Mouse (Mus musculus) left cerebral cortex, adult 8-10 months (tissue): ENCODE measurements around the gene Col8a1. TPM values are rescaled to one million over a fixed set of nuclear protein-coding genes. Genes with fewer than 3 reads are reported as not detected.

Source experiments
- DNase-seq, 2 experiments: peaks; one replicate each; pipeline ENCODE4 v3.0.0; 2022; ENCODE audit warnings: low spot score in 2 of 2
- total RNA-seq, 4 experiments: library from RNA; stranded (reverse); gene quantifications; 2 replicates each; pipeline ENCODE4 v1.2.4; 2022

The Col8a1 gene
- total RNA-seq, 4 experiments from 2014 or later, result 1.7 to 2.6 (median 1.8) TPM

- no peak for DNase-seq
These were observed 82.3 kb downstream of the Col8a1 start for GRCm38 (mm10) chr16:57672251-57672650.

GRCm38 (mm10) chr16:57671637-57672036 is 82.9 kb downstream of the Col8a1 start:
- no peak for DNase-seq

- peak in 1 of 2 experiments; percentile 5 for DNase-seq
These were observed 85.2 kb downstream of the Col8a1 start for GRCm38 (mm10) chr16:57669348-57669747.

- DNase-seq, result no peak
These were observed 91.9 kb downstream of the Col8a1 start for GRCm38 (mm10) chr16:57662661-57663060.

GRCm38 (mm10) chr16:57649888-57650287 is 104.6 kb downstream of the Col8a1 start:
- no peak for DNase-seq

GRCm38 (mm10) chr16:57641346-57641885 is 113.1 kb downstream of the Col8a1 start:
- no peak for DNase-seq

- no peak for DNase-seq
These were observed 119.8 kb downstream of the Col8a1 start for GRCm38 (mm10) chr16:57634766-57635165.

GRCm38 (mm10) chr16:57634191-57634590 is 120.3 kb downstream of the Col8a1 start:
- DNase-seq, result peak; percentile 47 to 54

GRCm38 (mm10) chr16:57611768-57612167 is 142.8 kb downstream of the Col8a1 start:
- no peak for DNase-seq

GRCm38 (mm10) chr16:57606444-57607227 is 147.9 kb downstream of the Col8a1 start, which contains the start of gene Cmss1:
Gene Cmss1 (minus strand): TSS chr16:57606864.
- DNase-seq, result peak; percentile 66 to 77

- DNase-seq, result no peak
These were observed 153.5 kb downstream of the Col8a1 start for GRCm38 (mm10) chr16:57601031-57601430.

- no peak for DNase-seq
These were observed 157.1 kb downstream of the Col8a1 start for GRCm38 (mm10) chr16:57597295-57597957.

- DNase-seq, result peak in 1 of 2 experiments; percentile 10
These were observed 160.9 kb downstream of the Col8a1 start for GRCm38 (mm10) chr16:57593422-57594157.

GRCm38 (mm10) chr16:57585201-57585600 is 169.3 kb downstream of the Col8a1 start:
- DNase-seq, result no peak

- no peak for DNase-seq
These were observed 172.5 kb downstream of the Col8a1 start for GRCm38 (mm10) chr16:57582008-57582407.

- no peak for DNase-seq
These were observed 174.5 kb downstream of the Col8a1 start for GRCm38 (mm10) chr16:57580041-57580440.

- DNase-seq, result no peak
These were observed 177.0 kb downstream of the Col8a1 start for GRCm38 (mm10) chr16:57577519-57577918.

GRCm38 (mm10) chr16:57575764-57576388 is 178.7 kb downstream of the Col8a1 start:
- no peak for DNase-seq
